Mouse (Mus musculus): Measurements from ENCODE around the gene Pard3.

DNA sequence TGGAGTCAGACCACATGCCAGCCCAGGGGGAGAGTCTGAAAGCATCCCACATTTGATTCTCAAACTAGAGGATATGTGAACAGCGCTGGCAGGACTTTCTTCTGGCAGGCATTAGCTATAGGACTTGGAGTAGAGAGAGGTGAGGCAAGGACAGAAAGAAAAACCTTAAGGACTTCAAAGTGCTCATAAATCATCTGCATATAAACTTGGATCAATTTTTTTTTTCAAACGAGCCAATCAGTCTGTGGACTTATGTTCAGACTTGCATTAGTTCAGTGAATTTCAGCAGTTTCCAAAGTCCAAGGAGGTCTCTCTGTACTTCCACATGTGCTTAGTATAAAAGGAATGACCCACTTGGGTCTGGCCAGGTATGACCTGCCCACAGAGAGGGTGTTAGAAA is 72.5 kb downstream of the Pard3 start:
- no peak for TF ChIP-seq CTCF (IDR thresholded peaks at IDR 0.05; ENCODE audit: low read depth)
- no peak for TF ChIP-seq EP300 (optimal IDR thresholded peaks at IDR 0.05)

All from stomach, postnatal 0 days (tissue).